Mouse (Mus musculus) cerebellum, adult 8-10 months (tissue): ENCODE data around the gene Fgd2.
"Not testable (repeated sequence)": the region's sequence is repeated elsewhere in the genome, so short reads cannot be mapped to it uniquely, and the experiment has no call there.

Source experiments
- DNase-seq: peaks from one replicate; pipeline ENCODE4 v3.0.0; 2022

The Fgd2 gene

DNA sequence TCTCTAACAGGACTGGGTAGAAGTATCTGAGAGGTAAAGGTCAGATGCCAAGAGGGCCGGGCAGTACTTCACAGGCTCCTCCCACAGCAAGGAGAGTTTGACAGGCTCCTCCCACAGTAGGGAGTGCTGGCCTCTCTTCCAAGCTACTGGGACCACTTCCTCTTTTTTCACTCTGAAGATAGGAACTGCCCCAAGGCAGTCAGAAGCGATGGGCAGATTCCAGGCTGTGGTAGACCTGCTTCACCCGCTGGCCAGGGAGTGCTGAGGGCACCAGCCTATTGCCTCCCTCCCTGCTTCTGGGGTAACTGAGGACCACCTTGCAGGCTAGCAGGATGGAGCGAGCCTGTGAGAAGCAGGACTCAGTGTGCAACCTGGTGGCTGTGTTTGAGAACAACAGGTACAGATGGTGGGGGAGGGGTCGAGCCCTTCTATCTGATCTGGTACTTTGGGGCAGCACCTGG lies at the start of gene Fgd2:
Gene Fgd2 (plus strand): TSS at position 154 of the 461 bp plus-strand sequence.
- no peak for DNase-seq

- no peak for DNase-seq
These were observed 49.1 kb upstream of the Fgd2 start for GRCm38 (mm10) chr17:29311602-29312001.

DNA sequence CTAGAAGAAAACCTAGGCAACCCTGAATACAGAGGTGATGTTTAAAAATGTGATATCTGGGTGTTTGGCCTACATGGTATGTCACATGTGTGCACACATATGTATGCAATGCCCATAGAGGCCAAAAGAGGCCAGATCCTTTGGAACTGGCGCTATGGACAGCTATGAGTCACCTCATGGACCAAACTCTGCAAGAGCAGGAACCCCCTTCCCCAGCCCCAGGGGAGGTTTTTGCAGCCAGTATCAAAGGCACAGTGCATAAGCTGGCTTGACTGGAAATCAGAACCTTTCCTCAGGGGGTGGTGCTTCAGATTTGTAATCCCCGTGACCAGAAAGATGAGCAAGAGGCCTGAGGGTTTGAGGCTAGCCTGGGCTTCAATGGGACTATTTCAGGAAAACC lies 48.6 kb upstream of the Fgd2 start:
- DNase-seq, result no peak

- DNase-seq, result no peak
These were observed 47.4 kb upstream of the Fgd2 start for GRCm38 (mm10) chr17:29313300-29313699.

DNA sequence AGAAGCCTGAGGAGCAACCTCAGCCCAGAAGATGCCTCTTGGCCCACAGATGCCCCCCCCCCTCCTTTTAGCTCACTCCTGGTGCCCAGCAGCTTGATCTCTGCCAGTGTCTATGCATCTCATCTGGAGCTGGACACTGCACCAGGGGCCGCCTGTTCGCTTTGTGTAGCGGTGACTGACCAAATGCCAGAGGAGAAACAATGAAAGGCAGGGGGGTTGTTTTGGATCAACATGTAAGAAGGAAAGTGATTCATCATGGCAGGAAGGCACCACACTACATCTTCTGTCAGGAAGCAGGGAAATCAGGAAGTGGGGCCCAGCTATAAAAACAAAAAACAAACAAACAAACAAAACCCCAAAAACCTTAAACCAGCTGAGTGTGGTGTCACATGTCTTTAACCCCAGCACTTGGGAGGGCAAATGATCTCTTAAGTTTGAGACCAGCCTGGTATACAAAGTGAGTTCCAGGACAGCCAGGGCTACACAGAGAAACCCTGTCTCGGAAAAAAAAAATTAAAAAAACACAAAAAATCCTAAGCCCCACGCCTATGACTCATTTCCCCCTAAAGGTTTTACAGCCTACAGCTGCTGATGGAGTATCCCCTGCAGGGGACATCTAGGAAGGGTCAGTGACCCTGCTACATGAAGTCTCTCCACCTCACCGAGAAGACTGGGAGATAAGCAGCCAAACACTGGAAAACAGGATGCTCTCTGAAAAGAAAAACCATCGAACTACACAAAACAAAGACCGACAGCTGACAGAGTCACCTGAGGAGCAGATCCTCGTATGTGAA lies 44.8 kb upstream of the Fgd2 start:
- DNase-seq, result no peak

- no peak for DNase-seq
These were observed 43.8 kb upstream of the Fgd2 start for GRCm38 (mm10) chr17:29316891-29317290.

GRCm38 (mm10) chr17:29317380-29317779 lies 43.3 kb upstream of the Fgd2 start, which contains the start of gene Pi16:
Gene Pi16 (plus strand): TSS chr17:29317680.
- not testable (repeated sequence) for DNase-seq

DNA sequence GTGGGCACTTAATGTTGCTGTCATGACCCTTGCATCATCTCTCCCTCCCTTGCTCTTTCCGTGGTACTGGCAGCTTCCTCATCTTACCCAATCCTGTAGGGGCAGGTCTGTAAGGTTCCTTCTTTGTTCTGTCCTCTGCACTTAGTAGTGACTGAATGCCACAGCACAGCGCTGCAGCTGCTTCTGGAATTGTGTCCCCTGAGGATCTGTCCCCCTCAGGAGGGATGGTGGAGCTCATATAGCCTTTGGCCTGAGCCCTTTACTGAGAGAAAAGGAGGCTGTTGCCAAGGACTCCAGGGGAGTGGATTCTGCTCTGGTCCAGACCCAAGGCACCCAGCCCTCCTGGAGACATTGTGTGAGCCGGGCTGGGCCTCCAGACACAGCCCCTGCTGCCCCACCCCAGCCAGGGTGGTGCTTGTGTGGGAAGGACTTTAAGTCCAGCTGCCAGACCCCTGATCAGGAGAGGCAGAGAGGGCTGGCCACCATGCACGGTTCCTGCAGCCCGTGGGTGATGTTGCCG lies 41.9 kb upstream of the Fgd2 start:
- DNase-seq, result no peak

DNA sequence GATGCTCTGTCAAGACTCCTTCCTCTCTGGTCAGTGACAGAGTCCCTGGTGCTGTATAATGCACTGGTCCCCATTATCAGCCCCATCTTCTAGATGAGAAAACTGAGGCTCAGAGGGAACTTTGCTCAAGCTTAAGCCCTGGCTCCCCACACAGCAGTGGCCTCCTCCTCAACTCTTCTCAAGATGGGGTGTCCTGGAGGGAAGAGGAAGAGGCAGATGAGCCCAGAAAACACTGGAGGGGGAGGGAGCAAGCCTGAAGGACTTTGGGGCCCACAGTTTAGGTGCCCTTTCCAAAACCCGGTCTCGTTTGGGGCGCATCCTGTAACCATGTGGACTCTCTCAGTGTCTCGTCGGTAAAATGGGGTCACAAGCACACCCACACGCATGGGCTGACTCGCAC lies 41.2 kb upstream of the Fgd2 start:
- no peak for DNase-seq

GRCm38 (mm10) chr17:29319881-29320639 lies 40.7 kb upstream of the Fgd2 start:
- no peak for DNase-seq

DNA sequence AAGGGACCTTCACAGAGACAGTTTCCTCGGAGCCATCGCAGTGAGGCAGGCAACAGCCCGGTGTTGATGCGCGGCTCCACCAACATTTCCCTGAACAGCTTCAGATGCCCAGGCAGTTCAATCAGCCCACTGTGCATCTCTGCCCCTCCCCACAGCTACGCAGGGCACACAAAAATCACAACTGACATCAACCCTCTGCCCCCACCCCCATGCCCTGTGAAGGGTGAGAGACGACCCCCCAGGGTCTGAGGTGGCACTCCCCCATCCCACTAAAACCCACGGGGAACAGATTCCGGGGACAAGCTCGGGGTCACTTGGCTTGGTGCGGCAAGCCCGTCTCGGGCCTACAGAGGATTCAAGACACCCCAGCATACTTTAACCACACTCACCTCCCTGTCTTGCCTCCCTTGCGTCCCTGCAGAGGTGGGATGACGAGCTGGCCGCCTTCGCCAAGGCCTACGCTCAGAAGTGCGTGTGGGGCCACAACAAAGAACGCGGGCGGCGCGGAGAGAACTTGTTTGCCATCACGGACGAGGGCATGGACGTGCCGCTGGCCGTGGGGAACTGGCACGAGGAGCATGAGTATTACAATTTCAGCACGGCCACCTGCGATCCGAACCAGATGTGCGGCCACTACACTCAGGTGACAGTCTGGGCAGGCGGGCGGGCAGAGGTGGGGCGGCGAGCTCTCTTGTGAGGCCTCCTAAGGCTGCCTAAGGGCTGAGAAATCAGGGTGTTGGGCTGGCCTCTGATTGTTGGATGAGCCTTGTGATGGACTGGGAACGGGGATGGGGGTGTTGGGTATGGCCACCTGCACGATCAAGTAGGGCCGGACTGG lies 38.7 kb upstream of the Fgd2 start:
- no peak for DNase-seq

GRCm38 (mm10) chr17:29322603-29322962 lies 38.1 kb upstream of the Fgd2 start:
- DNase-seq, result no peak

- DNase-seq, result no peak
These were observed 37.1 kb upstream of the Fgd2 start for GRCm38 (mm10) chr17:29323625-29324024.

DNA sequence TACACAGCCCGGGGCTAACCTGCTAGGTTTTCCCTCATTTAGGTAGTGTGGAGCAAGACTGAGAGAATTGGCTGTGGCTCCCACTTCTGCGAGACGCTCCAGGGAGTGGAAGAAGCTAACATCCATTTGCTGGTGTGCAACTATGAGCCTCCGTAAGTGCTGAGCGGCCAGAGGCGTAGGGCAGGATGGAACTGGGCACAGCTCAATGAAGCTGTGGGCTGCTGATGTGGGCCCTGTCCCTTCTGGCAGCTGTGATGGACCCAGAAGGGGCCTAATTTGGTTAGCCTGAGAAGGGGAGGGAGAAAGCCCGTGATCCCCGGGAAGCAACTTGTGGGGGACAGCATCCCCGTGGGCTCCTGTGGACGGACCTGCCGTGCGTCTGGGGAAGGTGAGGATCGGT lies 34.9 kb upstream of the Fgd2 start:
- DNase-seq, result no peak

GRCm38 (mm10) chr17:29326531-29327529 lies 33.9 kb upstream of the Fgd2 start:
- no peak for DNase-seq

DNA sequence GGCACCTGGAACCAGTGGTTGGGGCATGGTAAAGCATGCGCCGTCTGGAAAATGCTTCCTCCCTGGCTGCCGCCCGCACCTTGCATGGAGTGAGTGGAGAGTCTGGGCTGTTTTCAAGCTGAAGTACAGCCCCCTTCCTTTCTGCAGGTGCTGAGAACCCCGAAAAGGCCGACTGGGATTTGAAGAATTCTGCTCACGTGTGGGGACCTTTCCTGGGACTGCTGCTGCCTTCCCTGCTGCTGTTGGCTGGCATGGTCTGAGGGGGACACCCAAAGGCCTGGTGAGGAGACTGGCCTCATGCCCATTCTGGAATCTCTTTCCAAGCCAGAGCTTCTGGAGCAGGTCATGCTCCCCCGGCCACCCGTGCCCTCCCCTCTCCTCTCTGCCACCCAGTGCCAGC lies 33.0 kb upstream of the Fgd2 start:
- DNase-seq, result no peak

GRCm38 (mm10) chr17:29330221-29330620 lies 30.5 kb upstream of the Fgd2 start:
- no peak for DNase-seq

DNA sequence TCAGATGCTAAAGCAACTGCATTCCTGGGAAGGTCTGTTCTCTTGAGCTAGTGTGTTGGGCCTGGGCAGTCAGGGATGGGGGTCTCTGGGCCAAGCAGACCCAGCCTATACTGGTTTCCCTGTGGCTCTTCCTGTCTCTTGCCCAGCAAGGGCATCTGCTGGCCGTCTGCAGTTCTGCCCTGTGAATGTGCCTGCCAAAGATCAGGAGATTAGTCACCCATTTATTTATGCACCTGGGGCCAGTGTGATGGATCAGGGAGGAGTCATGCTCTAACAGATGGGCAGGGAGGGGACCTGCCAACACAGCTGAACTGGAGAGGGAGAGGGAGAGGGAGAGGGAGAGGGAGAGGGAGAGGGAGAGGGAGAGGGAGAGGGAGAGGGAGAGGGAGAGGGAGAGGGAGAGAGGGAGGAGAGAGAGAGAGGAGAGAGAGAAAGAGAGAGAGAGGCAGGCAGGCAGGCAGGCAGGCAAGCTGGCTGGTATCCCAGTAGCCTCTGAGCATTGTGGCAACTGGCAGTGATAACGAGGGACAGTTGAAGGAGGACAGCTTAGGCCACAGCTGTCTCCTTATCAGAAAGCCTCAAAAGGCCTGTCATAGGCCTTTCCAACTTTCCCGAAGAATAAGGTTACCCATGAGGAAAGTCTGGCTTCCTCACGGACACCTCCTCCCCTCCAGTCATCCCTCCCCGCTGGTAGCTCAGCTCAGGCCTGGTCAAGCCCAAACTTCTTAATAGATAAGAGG lies 29.9 kb upstream of the Fgd2 start:
- peak; percentile 73 for DNase-seq

DNA sequence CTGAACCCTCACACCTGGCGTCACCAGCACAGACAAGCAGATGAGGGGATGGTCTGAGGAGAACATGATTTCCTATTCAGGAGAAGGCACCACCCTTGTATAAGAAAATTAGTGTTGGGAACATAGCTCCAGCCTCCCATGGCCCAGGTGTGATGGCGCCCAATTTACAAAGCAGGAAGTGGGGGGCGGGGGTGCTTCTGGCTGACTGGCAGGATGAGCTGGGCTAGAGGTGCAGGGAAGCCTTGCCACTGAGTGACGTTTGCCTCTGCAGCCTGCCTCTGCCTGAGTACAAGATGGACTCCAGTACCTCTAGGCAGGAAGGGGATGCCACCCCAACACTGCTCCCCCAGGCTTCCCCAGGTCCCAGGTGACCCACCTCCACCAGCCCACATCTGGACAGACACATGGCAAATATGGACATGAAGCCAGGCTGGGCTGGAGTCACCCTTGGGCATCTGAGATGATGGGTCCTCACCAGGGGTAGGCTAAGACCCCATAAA lies 28.5 kb upstream of the Fgd2 start:
- peak; percentile 23 for DNase-seq

DNA sequence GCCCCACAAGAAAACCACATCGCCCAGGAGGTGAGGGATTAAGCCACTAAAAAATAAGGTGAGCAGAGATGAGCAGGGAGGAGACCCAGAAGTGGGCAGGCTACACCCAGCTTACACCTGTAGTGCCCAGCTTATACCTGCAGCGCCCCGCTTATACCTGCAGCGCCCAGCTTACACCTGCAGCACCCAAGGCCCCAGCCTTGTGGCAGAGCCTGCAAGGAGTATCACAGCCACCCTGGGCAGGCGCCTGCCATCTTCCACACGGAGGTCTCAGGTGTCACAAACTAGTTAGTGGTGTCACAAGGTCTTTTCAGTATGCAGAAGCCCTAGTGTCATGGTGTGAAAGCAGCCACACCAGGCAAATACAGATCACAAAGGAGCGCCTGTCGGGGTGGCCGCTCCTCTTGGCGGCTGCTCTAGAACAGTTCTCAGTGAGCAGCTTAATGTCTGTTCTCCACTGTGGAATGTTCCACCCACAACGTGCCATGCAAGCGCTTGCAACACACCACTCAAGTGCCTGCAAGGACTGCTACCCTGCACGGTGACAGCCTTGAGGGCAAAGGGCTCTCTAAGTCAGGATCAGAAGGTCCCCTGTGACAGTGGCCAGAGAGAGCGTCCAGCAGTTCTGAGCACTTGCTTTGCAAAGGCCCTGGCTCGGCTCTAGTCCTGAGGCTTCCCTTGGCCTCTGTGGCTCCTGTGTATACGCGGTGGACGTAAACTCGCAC lies 24.3 kb upstream of the Fgd2 start:
- no peak for DNase-seq
